Mouse (Mus musculus) bone marrow, adult 2 months (tissue): ENCODE data around the gene Gm3415.

Source experiments
- CTCF ChIP-seq: fragments of 200-500 bp; IDR thresholded peaks from 2 replicates; pipeline ENCODE4 v1.5.1; 2011; ENCODE audit warnings: low read length, control low read depth; ENCODE audit not compliant: control insufficient read depth, insufficient read depth
- POLR2A ChIP-seq: fragments of 200-500 bp; IDR thresholded peaks from 2 replicates; pipeline ENCODE4 v1.6.1; 2011; ENCODE audit warnings: low read depth, mild to moderate bottlenecking, control low read depth, low read length, borderline replicate concordance; ENCODE audit not compliant: control insufficient read depth

DNA sequence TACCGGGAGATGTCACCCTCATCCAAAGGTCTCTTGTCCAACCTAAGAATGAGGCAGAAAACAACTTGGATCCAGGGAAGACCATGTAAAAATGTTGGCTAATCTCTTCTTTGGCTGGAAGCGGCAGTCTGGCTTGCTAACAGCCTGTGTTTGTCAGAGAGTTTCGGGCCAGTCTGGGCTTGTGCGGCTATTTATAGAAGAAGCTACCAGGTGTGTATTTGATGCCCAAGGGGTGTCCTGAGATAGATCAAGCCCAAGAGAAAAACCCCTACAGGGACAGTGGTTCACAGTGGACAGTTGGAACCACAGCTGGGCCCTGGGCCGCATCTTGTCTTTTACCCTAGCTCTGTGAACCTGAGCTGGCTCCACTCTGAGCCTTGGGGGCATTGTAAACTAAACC, 51.0 kb downstream of the Gm3415 start:
- no peak for TF ChIP-seq POLR2A
- TF ChIP-seq CTCF: no peak
